Mouse (Mus musculus) right cerebral cortex, postnatal 14 days (tissue): ENCODE data around the gene AL732309.1.
A peak's percentile ranks its signal among the peaks of the same experiment; 100 is the strongest.
"Not testable (repeated sequence)": the region's sequence is repeated elsewhere in the genome, so short reads cannot be mapped to it uniquely, and the experiment has no call there.

ENCODE experiments used
- DNase-seq: peaks from one replicate; pipeline ENCODE4 v3.0.0; 2022

Gene AL732309.1

GRCm38 (mm10) chr2:25267241-25267640, 20.6 kb upstream of the AL732309.1 start:
- no peak for DNase-seq

- no peak for DNase-seq
These were observed 20.1 kb upstream of the AL732309.1 start for GRCm38 (mm10) chr2:25266720-25267119.

- DNase-seq: no peak
These were observed 19.4 kb upstream of the AL732309.1 start for GRCm38 (mm10) chr2:25265897-25266656.

- DNase-seq: no peak
These were observed 18.2 kb upstream of the AL732309.1 start for GRCm38 (mm10) chr2:25264851-25265250.

GRCm38 (mm10) chr2:25264286-25264660, 17.6 kb upstream of the AL732309.1 start:
- DNase-seq: no peak

- DNase-seq: no peak
These were observed 17.1 kb upstream of the AL732309.1 start for GRCm38 (mm10) chr2:25263623-25264285.

- peak; percentile 54 for DNase-seq
These were observed 16.3 kb upstream of the AL732309.1 start for GRCm38 (mm10) chr2:25262795-25263622.

- DNase-seq: peak; percentile 90
These were observed 15.7 kb upstream of the AL732309.1 start, which contains the start of gene Tprn for GRCm38 (mm10) chr2:25262291-25262767. Gene Tprn, plus strand, starts transcription at chr2:25262618.

- DNase-seq: no peak
These were observed 15.2 kb upstream of the AL732309.1 start for GRCm38 (mm10) chr2:25261870-25262269.

- DNase-seq: no peak
These were observed 12.2 kb upstream of the AL732309.1 start for GRCm38 (mm10) chr2:25258887-25259286.

- not testable (repeated sequence) for DNase-seq
These were observed 10.6 kb upstream of the AL732309.1 start for GRCm38 (mm10) chr2:25257250-25257649.

GRCm38 (mm10) chr2:25256443-25257109, 9.9 kb upstream of the AL732309.1 start:
- not testable (repeated sequence) for DNase-seq

- DNase-seq: peak; percentile 88
These were observed 8.7 kb upstream of the AL732309.1 start, which contains the start of gene Tmem203 for GRCm38 (mm10) chr2:25255284-25255779. Gene Tmem203, plus strand, starts transcription at chr2:25255439.

GRCm38 (mm10) chr2:25252331-25252730, 5.7 kb upstream of the AL732309.1 start:
- DNase-seq: no peak

GRCm38 (mm10) chr2:25244144-25244543, 2.5 kb downstream of the AL732309.1 start:
- DNase-seq: no peak

GRCm38 (mm10) chr2:25243342-25243741, 3.3 kb downstream of the AL732309.1 start:
- no peak for DNase-seq

- DNase-seq: peak; percentile 68
These were observed 4.6 kb downstream of the AL732309.1 start, which contains the start of the genes Rnf208 and Cysrt1 for GRCm38 (mm10) chr2:25242101-25242506. Gene Rnf208, plus strand, starts transcription at chr2:25242255. Gene Cysrt1, minus strand, starts transcription at chr2:25242452.

- DNase-seq: no peak
These were observed 5.3 kb downstream of the AL732309.1 start for GRCm38 (mm10) chr2:25241438-25241775.

GRCm38 (mm10) chr2:25240723-25241437, 5.8 kb downstream of the AL732309.1 start:
- peak; percentile 68 for DNase-seq

GRCm38 (mm10) chr2:25240310-25240709, 6.4 kb downstream of the AL732309.1 start:
- no peak for DNase-seq

GRCm38 (mm10) chr2:25239766-25240165, 6.9 kb downstream of the AL732309.1 start:
- DNase-seq: no peak

- DNase-seq: no peak
These were observed 8.6 kb downstream of the AL732309.1 start for GRCm38 (mm10) chr2:25238106-25238505.
